Mouse (Mus musculus) adrenal gland, postnatal 25 days (tissue): ENCODE measurements at regions not wholly inside any gene's neighbourhood (a gene's known extent, or its start where the extent isn't known, plus 50 kb on each side); places are given as distances from the start of the nearest gene placed in this dataset.
"Not testable (repeated sequence)": the region's sequence is repeated elsewhere in the genome, so short reads cannot be mapped to it uniquely, and the experiment has no call there.

Experiments used
- DNase-seq: peaks from one replicate; pipeline ENCODE4 v3.0.0; 2021; ENCODE audit warnings: mixed read lengths

DNA sequence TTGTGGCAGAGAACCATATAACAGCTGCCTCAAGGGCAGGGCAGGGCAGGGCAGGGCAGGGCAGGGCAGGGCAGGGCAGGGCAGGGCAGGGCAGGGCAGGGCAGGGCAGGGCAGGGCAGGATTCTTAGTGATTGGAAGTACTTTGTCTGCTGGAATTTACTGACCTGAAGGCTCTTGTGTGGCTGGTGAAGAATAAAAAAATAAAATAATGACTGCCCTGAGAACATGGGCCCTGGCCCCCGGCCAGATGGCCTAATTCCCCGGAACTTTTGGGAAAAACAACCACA is 169.3 kb downstream of the Qk start:
- not testable (repeated sequence) for DNase-seq

DNA sequence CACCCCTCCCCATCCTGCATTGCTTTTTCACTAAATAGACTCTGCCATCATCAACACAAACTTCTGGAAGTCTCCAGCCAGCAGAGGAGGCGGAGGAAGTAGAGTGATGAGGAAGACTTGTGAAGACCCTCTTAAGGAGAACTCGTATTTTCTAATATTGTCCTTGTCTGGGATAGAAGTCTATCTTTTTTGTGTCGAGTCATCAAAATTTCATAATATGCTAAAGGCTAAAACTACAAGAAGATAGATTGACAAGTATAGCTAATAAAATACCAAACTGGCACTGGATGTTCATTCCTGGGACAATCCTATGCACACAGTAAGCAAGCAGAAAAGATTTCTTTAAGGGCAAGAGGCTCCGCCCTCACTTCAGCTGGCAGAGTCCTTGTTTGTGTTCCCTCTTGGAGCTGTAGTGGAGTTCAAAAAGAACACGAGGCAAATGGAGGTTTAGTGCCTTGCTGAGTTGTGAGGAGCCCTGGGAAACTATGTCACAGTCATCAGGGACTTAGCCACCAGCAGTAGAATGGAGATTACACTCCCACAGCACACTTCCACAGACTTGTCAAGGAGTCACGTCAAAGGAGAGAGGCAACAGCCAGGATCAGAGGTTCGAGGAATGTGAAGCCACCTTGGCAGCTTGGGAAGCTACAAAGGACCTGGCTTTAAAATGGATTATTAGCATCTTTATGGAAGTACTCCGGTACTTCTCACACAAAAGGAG is 169.8 kb downstream of the Qk start:
- no peak for DNase-seq

DNA sequence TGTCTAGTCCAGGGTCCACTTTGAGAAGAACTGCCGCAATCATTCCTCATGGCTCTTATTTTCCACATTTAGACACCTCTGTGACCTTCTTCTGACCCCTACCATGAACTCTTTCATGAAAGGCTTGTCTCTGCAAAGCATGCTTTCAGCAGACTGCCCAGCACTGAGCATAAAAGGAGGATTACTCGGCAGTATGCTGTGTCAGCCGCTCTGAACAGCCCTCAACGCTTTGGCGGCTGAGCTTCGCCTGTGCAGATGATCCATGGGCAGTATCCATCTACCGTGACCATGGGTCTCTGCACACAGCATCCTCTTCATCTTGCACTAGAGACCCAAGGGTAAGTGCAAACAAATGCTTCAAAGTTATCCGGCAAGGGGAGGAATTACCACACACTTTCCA is 172.5 kb downstream of the Qk start:
- no peak for DNase-seq

DNA sequence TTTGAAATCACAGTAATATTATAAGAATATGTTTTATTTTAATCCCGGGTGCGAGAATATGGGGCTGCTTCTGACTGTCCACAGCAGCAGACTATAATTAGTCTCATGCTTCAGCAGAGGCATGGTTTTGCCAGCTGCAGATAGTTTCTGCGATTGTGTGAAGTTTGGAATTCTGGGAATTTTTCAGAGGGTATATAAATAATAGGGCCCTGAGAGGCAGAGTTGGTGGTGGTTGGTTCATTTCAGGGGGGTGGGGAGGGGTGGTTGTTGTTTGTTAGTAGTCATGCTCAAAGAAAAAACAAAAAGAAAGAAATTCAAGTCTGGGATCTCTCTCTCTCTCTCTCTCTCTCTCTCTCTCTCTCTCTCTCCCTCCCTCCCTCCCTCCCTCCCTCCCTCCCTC is 173.1 kb downstream of the Qk start:
- no peak for DNase-seq

DNA sequence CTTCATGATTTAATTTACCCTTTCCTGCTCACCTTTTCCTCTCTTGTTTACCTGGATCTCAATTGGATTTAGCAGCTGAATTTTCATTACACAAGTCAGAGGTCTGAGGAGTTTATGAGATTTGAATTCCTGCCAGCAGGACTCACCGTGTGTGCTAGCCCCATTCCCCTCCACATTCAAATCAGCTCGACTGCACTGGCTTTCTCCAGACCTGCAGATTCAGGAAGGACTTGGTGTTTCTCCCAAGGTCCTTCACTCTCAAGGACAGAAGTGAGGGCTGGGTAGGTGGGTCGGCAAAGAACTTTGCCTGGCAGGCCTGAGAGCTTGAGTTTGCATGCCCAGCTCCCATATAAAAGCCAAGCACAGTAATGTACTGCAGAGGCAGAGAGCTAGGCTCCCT is 180.8 kb downstream of the Qk start:
- DNase-seq = no peak

DNA sequence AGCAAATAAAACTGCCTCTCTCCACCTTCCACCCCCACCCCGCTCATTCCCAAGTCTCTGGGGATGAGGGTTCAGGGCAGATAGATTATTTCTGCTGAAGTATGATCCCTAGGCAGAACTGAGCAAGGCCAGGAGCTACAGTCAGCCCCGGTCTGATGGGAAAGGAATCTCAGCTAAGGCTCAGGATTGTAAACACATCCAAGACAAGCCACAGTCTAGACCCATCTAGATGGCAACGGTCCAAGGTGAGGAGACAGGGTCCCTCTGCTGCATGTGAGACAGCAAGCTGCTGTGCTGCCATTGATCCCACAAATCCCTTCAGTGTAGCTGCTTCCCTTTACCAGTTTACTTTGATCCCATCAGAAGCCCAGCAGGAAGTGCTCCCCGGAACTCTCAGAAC is 181.3 kb downstream of the Qk start:
- no peak for DNase-seq

DNA sequence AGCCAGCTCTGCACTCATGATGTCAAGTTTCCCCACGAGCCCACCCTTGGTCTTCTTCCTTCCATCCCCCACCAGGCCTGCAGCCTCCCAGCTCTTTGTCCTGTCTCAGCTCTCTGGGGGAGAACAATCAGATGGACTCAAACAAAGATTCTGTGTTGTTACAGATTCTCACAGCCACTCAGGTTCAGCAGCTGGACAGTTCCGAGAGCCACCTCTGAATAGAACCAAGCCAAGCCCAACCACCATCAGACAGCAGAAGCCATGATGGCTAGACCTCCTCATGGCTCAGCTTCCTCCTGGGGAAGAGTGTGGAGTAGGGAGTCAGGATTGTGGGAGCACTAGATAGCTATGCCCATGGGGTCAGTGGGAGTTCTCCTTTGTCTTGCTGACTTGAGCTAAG is 184.5 kb downstream of the Qk start:
- no peak for DNase-seq

DNA sequence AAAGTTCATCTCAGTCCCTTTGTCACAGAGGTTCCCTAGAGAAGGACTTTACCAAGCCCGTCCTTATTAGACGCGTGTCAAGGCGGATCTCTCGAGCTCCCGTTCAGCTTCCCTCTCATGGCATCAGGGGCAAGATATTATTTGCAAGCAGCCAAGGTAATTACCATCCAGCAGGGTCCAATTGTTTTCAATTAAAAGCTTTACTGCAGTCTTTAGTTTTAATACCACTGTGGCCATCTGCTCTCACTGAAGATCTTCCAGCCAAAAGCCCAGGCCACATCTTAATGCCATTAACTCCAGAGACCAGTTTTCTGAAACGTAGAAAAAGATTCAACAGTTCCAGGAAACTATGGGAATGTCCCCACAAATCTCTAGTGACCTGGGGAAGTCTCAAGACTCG is 191.1 kb downstream of the Qk start:
- DNase-seq = no peak

DNA sequence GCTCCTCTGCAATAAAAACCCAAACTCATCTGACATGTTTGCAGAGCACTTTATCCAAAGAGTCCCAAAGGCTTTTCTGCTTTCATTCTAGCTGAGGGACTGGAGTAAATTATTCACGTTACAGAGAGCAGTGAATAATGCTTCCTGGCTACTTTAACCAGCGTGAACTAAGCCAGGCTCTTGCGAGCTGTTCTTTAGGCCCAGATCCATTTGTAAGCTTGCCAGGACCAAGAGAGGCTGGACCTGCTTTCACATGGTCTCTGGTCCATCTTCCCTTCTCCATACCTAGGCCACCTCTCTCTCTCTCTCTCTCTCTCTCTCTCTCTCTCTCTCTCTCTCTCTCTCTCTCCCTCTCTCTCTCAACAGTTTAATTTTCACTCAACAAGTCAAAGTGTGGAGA is 197.2 kb downstream of the Qk start:
- no peak for DNase-seq

DNA sequence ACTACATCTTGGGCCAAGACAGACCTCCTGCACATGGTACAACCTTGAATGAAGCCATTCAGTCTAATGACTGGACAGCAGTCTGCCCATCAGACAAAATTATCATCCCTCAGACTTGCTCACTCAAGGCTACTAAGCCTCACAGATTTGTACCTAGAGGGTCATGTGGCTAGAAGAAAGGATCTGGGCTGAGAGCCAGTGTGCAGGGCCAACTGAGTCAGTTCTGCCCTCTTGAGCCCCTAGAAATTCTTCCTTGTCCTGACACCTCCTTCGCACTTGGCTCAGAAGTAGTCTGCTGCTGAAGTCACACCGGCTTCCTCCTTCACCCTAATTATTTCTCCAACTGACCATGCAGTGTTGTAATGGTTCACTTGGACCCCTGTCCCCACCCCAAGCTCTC is 207.5 kb downstream of the Qk start:
- DNase-seq = peak; percentile 5

DNA sequence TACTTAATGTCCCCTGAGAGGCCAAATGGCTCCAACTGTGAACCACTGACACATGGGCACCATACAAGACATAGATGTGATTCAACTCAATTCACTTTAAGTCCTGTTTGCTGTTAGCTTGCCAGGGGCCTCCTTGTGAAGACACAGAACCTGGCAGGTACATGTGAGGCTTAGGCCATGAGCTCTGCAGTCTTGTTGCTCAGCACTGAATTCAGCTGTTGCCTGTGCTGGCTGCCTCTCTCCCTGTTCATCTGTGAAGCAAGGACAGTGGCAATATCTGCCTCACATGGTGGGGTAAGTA is 209.3 kb downstream of the Qk start:
- no peak for DNase-seq

DNA sequence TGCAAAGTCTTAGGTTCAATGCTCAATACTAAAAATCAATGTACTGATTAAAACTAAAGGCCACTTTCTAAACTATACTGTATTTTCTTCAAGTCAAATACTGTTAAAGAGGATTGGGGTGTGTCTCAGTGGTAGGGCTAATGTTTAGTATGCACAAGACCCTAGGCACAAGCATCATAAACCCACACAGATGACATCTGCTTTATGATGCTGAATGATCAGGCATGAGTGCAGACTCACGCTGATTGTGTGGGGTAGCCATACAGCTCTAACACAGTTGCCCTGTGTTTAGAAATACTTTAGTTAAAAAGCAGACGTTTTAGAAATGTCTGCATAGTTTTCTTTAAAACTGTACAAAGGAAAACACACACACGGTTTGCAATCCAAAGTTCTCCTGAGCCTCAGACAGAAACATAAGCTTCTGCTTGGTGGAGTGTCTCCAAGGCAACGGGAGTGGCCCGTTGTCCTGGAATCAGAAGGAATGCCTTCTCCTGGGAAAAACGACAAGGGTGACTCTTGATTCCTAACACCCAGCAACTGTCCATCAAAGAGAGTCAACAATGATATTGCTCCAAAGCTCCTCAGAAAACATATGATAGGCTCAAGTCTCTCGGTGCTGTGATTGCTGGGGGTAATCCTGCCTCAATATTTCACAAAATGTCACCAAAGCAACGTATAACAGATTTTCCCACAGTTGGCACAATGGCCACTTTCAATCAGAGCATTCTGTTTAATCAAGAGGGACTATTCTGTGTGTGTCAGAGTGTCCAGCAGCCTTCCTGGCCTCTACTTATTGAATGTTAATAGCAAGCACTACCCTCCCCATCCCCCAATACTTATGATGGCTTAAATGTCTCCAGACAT is 209.9 kb downstream of the Qk start:
- DNase-seq = no peak

DNA sequence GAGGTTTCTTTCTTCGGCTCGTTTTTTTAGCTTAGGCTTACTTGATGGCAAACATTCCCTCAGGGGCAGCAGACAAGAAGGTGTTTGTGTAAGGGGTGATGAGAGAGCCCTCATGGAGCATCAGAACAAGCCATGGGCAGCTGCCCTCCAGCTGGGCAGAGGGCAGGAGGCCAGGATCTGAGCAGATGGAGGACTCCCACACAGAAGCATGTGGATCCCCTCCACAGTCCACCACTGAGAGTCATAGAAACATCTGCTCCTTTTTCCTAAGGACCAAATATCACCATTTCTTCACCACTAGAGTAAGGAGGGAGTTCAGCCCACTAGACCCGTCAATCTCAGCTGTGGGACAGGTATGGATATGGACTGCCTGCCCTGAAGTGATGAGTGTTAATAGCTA is 214.4 kb downstream of the Qk start:
- DNase-seq = no peak

DNA sequence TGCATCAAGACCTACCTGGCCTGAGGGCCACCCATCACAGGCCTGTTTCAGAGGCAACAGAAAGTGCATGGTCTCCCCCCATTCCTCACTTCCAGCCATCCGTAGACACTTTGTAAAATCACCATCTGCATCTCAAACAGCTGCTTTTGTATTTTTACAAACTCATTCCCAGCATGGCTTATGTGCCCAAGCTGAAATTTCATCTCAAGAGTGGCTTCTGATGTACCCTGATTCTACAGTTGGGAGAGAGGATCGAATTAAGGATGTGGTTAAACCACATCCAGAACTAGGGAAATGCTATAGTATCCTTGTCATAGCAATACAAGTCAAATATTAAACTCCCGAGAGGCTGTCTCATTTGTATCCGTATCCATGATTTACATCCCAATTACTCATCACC is 221.5 kb downstream of the Qk start:
- no peak for DNase-seq

DNA sequence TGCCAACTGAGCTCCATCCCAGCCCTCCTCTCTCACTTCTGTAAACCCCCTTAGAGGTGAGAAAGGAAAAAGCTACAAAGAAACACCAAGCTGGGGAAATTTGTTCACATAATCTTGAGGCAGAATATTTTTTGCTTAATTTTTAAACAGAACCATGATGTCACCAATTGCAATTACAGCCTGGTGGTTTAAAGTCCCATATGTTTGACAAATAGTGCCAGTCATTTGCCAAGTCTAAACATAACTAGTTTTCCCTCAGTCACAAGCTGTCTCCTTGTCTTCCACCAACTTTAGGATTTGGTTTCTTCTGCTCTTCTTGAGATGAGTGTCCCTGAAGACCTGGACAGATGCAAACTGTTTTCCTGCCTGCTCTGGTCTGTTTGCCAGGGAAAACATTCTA is 222.0 kb downstream of the Qk start:
- no peak for DNase-seq

DNA sequence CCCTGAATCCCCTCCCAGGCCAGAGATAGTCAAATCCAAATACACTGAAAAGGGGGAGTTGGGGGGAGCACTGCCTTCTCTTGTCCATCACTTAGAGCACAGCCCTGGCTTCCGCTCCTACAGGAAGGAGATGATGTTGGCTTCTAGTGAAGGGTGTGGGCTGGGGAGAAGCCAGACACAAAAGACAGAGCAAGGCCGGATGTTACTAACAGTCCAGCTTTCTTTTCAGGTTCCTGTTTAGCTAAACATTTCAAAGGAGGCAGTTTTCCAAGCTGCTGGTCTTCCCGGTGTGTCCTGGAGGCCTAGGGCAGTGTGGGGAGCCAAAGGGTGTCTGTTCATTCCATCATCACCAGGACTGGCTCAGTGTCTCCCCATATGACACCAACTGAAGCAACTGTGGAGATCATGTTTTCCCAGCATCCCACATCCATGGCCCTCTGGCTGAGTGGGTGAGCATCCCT is 223.8 kb downstream of the Qk start:
- no peak for DNase-seq

DNA sequence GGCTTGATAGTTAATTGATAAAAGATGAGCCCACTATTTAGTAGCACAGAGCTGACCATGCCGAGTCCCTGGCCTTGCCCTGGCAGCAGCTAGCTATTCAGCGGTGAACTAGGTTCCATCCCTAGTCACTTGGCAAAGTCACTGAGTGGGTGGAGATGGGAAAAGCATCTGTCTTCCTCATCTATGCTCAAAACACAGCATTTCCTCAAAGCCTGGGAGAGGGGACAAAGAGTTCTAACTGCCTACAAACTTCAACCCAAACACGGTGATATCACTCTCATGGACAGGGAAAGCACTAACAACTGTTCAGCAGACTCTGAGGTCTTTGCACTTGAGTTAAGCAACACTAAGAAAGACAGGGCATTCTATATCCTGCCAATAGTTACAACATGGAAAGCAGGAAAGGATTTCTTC is 225.5 kb downstream of the Qk start:
- DNase-seq = peak; percentile 9

DNA sequence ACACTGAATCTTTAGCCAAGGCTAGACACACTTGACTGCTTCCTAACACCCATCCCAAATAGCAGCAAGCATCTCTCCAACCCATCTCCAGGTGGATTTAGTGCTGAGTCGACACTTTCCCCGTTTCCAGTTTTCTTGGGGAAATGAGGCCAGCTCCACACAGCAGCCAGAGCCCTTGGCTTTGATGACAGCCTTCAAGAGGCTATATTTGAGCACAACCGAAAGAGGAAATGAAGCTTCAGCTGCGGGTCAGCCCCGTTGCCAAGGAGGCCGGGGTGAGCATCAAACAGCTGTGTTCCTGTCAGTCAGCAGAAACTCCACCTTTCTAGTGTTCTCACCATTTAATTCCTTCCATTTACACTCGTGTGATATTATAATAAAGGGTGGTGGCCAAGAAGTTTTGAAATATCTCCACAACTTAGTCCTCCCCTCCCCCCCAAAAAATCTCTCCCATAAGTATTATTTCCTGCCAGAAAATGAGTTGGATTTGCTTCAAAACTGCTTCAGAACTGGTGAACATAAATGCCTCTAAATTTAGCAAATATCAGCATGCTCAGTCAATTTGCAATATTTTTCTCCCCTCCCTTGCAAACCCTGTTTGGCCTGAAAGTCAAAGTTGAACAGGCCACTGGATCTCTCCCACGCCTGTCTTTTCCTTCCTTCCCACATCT is 226.1 kb downstream of the Qk start:
- DNase-seq = peak; percentile 16

DNA sequence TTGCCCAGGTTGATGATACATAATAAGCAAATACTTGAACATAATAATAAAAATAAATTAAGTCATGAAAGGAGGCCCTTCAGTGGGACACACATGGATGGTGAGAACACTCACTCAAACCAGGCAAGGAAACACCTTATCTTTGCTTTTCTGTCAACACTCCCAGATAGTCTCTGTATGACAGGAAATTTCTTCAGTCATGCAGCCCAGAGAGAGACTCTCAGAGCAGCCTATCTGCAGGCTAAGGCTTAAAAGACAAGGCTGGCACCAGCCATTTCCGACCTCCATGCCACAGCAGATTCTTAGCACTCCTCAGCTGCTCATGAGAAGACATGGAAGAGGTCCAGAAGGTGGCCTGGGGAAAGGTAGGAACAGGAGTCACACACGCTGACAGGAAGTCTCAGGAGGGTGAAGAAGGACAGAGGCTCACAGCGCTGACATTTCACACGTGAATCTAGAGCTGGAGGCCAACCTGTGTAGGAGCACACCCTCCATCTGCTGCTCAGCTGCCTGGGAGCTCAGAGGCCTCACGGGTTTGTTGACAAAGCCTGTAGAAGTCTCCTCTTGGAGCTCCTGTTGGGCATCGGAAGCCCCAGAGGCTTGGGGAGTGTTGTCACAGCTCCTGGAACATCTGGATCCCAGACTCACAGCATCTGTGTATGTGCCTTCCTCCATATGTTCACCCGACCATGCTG is 232.3 kb downstream of the Qk start:
- no peak for DNase-seq

DNA sequence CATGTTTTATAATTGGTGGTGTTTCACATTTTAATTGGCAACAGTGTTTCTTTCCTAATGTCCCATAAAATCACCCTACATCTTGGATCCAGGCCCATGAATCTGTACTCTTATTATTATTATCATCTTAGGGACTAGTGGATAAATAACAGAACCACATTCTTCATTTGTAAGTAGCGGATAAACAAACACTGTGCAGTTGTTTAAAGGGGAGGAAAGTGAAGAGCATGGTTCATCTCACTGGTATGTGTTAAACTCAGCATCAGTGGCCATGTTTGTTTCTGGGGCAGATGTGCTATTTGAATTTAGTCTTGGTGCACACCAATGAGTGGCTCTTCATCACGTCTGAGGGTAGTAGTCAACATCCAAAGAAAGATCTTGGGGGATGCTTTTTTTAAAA is 233.1 kb downstream of the Qk start:
- no peak for DNase-seq

DNA sequence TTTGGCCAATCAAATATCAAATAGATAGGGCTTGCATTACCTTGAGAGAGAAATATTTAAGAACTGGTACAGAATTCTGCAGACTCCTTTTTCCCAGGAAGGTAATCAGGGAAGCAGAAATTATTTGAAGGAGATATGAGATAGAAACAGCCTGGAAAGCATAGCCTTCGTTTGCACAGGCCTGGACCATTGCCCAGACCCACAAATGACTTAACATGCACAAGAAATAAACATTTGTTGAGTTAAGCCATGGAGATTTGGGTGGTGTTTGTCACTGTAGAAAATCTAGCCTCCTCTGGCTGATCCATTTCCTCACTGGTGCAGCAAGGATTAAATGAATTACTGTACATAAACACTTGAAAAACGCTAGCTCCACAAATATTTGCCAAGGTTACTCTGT is 233.5 kb downstream of the Qk start:
- peak; percentile 17 for DNase-seq

DNA sequence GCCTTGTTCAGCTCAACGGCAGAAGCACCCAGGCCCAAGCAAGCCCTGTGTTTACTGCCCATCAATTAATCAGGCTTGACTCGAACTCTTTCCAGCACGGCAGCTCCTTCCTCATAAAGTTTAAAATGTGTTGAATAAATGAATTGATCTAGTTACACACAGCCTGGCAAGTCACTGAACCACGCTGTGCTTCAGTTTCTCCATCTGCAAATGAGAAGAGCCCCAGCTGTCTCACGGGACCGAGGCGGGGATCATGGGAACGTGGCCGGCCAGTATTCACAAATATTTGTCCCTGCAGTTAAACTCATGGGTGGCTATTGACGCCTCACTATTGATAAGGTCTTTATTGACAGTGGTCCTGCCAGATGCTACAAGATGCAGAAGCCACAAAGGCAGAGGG is 237.9 kb downstream of the Qk start:
- DNase-seq = no peak
